Mouse (Mus musculus) lung, postnatal 0 days (tissue): Measurements from ENCODE around the gene Nacc1. TPM values are rescaled to one million over a fixed set of nuclear protein-coding genes. Genes with fewer than 3 reads are reported as not detected.

Experiments
- ATAC-seq: fragments of 200-750 bp; cut with Nextera tagmentation; 2 replicates; pipeline ENCODE4 v1.8.0; 2017; ENCODE audit warnings: moderate library complexity
- DNase-seq: peaks from one replicate; pipeline ENCODE4 v3.0.0-alpha.2; 2016; ENCODE audit warnings: low spot score
- H3K27ac ChIP-seq: fragments of 300-500 bp; sonication (generic); 2 replicates; pipeline ENCODE4 v1.5.1; 2014; ENCODE audit warnings: antibody characterized with exemption, mild to moderate bottlenecking, low read length, mixed read lengths
- H3K27me3 ChIP-seq: fragments of 300-500 bp; sonication (generic); replicated peaks from 2 replicates; pipeline ENCODE4 v1.6.1; 2014; ENCODE audit warnings: low read length, mixed read lengths; ENCODE audit not compliant: insufficient read depth
- H3K36me3 ChIP-seq: fragments of 300-500 bp; sonication (generic); 2 replicates; pipeline ENCODE4 v1.6.1; 2014; ENCODE audit warnings: low read length, mixed read lengths; ENCODE audit not compliant: insufficient read depth
- H3K4me1 ChIP-seq: fragments of 300-500 bp; sonication (generic); 2 replicates; pipeline ENCODE4 v1.6.1; 2014; ENCODE audit warnings: antibody characterized with exemption, low read depth, low read length, mixed read lengths; ENCODE audit not compliant: insufficient read depth
- H3K4me2 ChIP-seq: fragments of 300-500 bp; sonication (generic); replicated peaks from 2 replicates; pipeline ENCODE4 v1.6.1; 2014; ENCODE audit warnings: low read depth, mild to moderate bottlenecking, low read length, moderate library complexity, mixed read lengths
- H3K4me3 ChIP-seq: fragments of 300-500 bp; sonication (generic); 2 replicates; pipeline ENCODE4 v1.5.1; 2014; ENCODE audit warnings: low read depth, low read length
- H3K9ac ChIP-seq: fragments of 300-500 bp; sonication (generic); replicated peaks from 2 replicates; pipeline ENCODE4 v1.6.1; 2014; ENCODE audit warnings: low read depth, mild to moderate bottlenecking
- H3K9me3 ChIP-seq: fragments of 300-500 bp; sonication (generic); 2 replicates; pipeline ENCODE4 v1.6.1; 2016; ENCODE audit warnings: low read length, mixed read lengths
- CTCF ChIP-seq: IDR thresholded peaks from 2 replicates; pipeline ENCODE4 v1.5.1; 2016; ENCODE audit warnings: antibody characterized with exemption, mild to moderate bottlenecking
- EP300 ChIP-seq: IDR thresholded peaks from 2 replicates; pipeline ENCODE4 v1.6.1; 2016; ENCODE audit warnings: antibody characterized with exemption, mild to moderate bottlenecking, control low read depth
- WGBS: fragments of 180-500 bp; shearing (Covaris S2); extraction: QIAGEN DNeasy Blood & Tissue Kit; methylation state at CpG from one replicate; pipeline ENCODE4 v1.1.7; 2014; 5-methylcytosine and 5-hydroxymethylcytosine counted together
- polyA plus RNA-seq: library from polyadenylated mRNA; unstranded; fragments of >200 nt; fragmentation: Nextera tagmentation; extraction: Ambion mirVana; gene quantifications from 2 replicates; pipeline ENCODE4 v1.2.1, GENCODE M21; 2015

The Nacc1 gene
- polyA plus RNA-seq, 1 experiment from 2014 or later = 7.4 TPM

GRCm38 (mm10) chr8:84731371-84732177 is 43.9 kb upstream of the Nacc1 start:
- H3K9me3 ChIP-seq = no peaks in the 10 kb centered on the region

GRCm38 (mm10) chr8:84730541-84731370 is 43.1 kb upstream of the Nacc1 start:
- peak; percentile 9 for ATAC-seq
- H3K9ac ChIP-seq = peak overlapping the region; percentile 23; the same call in 1 of the 2 replicates
- H3K27me3 ChIP-seq = no peaks in the 10 kb centered on the region
- H3K4me1 ChIP-seq = peaks cover 42% of the 10 kb centered on the region
- no peaks in the 10 kb centered on the region; the same call in 1 of the 2 replicates for H3K36me3 ChIP-seq
- H3K4me2 ChIP-seq = no peak overlapping the region
- H3K27ac ChIP-seq = peak overlapping the region; percentile 54; the same call in 1 of the 2 replicates
- H3K9me3 ChIP-seq = no peaks in the 10 kb centered on the region
- no peak for TF ChIP-seq EP300
- TF ChIP-seq CTCF = no peak
- WGBS = 42% methylated on average over 9 of the region's 9 CpGs
- no peak for DNase-seq
- no peak overlapping the region for H3K4me3 ChIP-seq

More at GRCm38 (mm10) chr8:84731371-84732177, 43.9 kb upstream of the Nacc1 start:
- H3K27ac ChIP-seq = peak overlapping the region; percentile 54; the same call in 1 of the 2 replicates
- WGBS = 40% methylated on average over 11 of the region's 11 CpGs
- H3K4me1 ChIP-seq = peaks cover 36% of the 10 kb centered on the region
- ATAC-seq (peak; percentile 11; the same call in 1 of the 2 replicates), DNase-seq (peak; percentile 43)
- H3K27me3 ChIP-seq = no peaks in the 10 kb centered on the region
- H3K9ac ChIP-seq = peak overlapping the region; percentile 23; the same call in 1 of the 2 replicates
- no peaks in the 10 kb centered on the region; the same call in 1 of the 2 replicates for H3K36me3 ChIP-seq
- H3K4me3 ChIP-seq = no peak overlapping the region
- no peak overlapping the region for H3K4me2 ChIP-seq
- TF ChIP-seq CTCF (no peak), EP300 (no peak)

DNA sequence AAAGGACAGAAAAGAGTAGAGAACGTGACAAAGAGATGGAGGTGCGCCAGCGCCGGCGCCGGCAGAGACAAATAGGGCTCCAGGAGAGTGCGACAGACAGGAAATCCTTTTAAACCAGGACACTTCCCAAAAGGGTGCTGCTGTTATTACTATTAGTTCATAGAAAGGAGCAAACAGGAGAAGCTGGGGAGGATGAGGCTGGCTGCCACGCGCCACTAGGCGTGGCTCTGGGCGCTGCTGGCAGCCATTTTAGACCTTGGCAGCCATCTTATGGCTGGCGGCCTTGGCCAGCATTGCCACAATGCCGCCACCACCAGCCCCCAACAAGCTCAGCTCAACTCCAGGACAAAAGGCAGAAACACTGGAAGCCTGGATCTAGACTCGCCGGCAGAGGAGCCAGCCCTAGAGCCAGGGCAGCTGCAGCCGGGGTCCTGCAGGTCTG is 42.3 kb upstream of the Nacc1 start:
- TF ChIP-seq EP300 (peak; percentile 78; the same call in 1 of the 2 replicates), CTCF (no peak)
- Histone ChIP-seq H3K9me3 (no peaks in the 10 kb centered on the region), H3K4me1 (peaks cover 50% of the 10 kb centered on the region), H3K9ac (no peak overlapping the region), H3K36me3 (peaks cover 3% of the 10 kb centered on the region), H3K4me3 (no peak overlapping the region), H3K27ac (0 out of 2 replicates have a peak overlapping the region, but pooled peaks have one; percentile 1), H3K27me3 (no peaks in the 10 kb centered on the region), H3K4me2 (no peak overlapping the region)
- 78% methylated on average over 16 of the region's 16 CpGs for WGBS
- peak; percentile 27 for ATAC-seq
- no peak for DNase-seq

GRCm38 (mm10) chr8:84728474-84728873 is 40.8 kb upstream of the Nacc1 start:
- peaks cover 10% of the 10 kb centered on the region for H3K36me3 ChIP-seq
- peaks cover 58% of the 10 kb centered on the region for H3K4me1 ChIP-seq
- H3K27ac ChIP-seq = no peak overlapping the region
- DNase-seq = no peak
- 67% methylated on average over 3 of the region's 3 CpGs for WGBS
- no peaks in the 10 kb centered on the region for H3K27me3 ChIP-seq
- no peak for TF ChIP-seq EP300
- TF ChIP-seq CTCF = no peak
- H3K9ac ChIP-seq = no peak overlapping the region
- H3K4me3 ChIP-seq = no peak overlapping the region
- no peak overlapping the region for H3K4me2 ChIP-seq
- H3K9me3 ChIP-seq = no peaks in the 10 kb centered on the region
- no peak for ATAC-seq

GRCm38 (mm10) chr8:84725941-84726259 is 38.2 kb upstream of the Nacc1 start:
- 17% methylated on average over 3 of the region's 3 CpGs for whole genome bisulfite sequencing
- peaks cover 11% of the 10 kb centered on the region for H3K36me3 ChIP-seq
- ATAC-seq = peak; percentile 39
- no peak overlapping the region for H3K4me3 ChIP-seq
- no peak overlapping the region for H3K9ac ChIP-seq
- no peak overlapping the region for H3K4me2 ChIP-seq
- H3K27me3 ChIP-seq = no peaks in the 10 kb centered on the region
- DNase-seq = peak; percentile 90
- H3K27ac ChIP-seq = peak overlapping the region; percentile 57
- no peak for TF ChIP-seq EP300
- TF ChIP-seq CTCF = peak; percentile 78
- H3K4me1 ChIP-seq = peaks cover 45% of the 10 kb centered on the region
- no peaks in the 10 kb centered on the region for H3K9me3 ChIP-seq
